19 mouse cellular contexts compared by ENCODE assay signal in genomic region chr8:55464036-55464854, GRCm38 (mm10).
DNase-seq lines count a peak whose midpoint lies in the region; ATAC-seq lines count a peak whose summit lies in the region.
"Had no signal": no experiment of that assay in that cellular context is flagged by ENCODE, and none has a peak within 500 bp of the region (broad histone marks: within the 10 kb centered on the region; RNA-seq: fewer than 3 reads in every experiment).

No protein-coding gene starts in this region.

- no peaks in the 10 kb centered on the region for H3K36me3 ChIP-seq in kidney, embryonic 14.5 days (ENCODE audit: control insufficient read depth, insufficient read depth, low read length)
- H3K36me3 ChIP-seq: embryonic facial prominence, embryonic 10.5 days; heart, embryonic 13.5 days; hindbrain, embryonic 15.5 days had no signal

- 86% methylated on average over 5 of the region's 5 CpGs for WGBS in kidney, embryonic 14.5 days

- no peaks in the 10 kb centered on the region for H3K4me1 ChIP-seq in kidney, embryonic 14.5 days (ENCODE audit: control insufficient read depth, insufficient read depth, low read length)
- H3K4me1 ChIP-seq: embryonic facial prominence, embryonic 10.5 days; forebrain, embryonic 13.5 days; heart, embryonic 13.5 days; hindbrain, embryonic 15.5 days had no signal

- no peak overlapping the region for H3K27ac ChIP-seq in kidney, embryonic 14.5 days (ENCODE audit: low read depth, low read length)
- H3K27ac ChIP-seq: embryonic facial prominence, embryonic 10.5 days; forebrain, embryonic 13.5 days; gastrocnemius, adult 2 months; heart, embryonic 13.5 days; hindbrain, embryonic 15.5 days had no signal

- no peaks in the 10 kb centered on the region for H3K9me3 ChIP-seq in kidney, embryonic 14.5 days (ENCODE audit: control insufficient read depth, low read length)
- H3K9me3 ChIP-seq: forebrain, embryonic 13.5 days; hindbrain, embryonic 15.5 days had no signal

- H3K4me3 ChIP-seq in kidney, embryonic 14.5 days (ENCODE audit: low read length) = no peak overlapping the region
- H3K4me3 ChIP-seq: embryonic facial prominence, embryonic 10.5 days; forebrain, embryonic 13.5 days; gastrocnemius, adult 2 months; heart, embryonic 13.5 days; hindbrain, embryonic 15.5 days had no signal

- H3K4me2 ChIP-seq in kidney, embryonic 14.5 days (replicated peaks; ENCODE audit: low read depth, low read length) = no peak overlapping the region
- H3K4me2 ChIP-seq: forebrain, embryonic 13.5 days; heart, embryonic 13.5 days; hindbrain, embryonic 15.5 days had no signal

- H3K27me3 ChIP-seq in kidney, embryonic 14.5 days (ENCODE audit: control insufficient read depth, insufficient read depth, low read length) = no peaks in the 10 kb centered on the region
- H3K27me3 ChIP-seq: forebrain, embryonic 13.5 days; heart, embryonic 13.5 days; hindbrain, embryonic 15.5 days had no signal

- no peak overlapping the region for H3K9ac ChIP-seq in kidney, embryonic 14.5 days (ENCODE audit: low read depth, low read length)
- H3K9ac ChIP-seq: forebrain, embryonic 13.5 days; forebrain, postnatal 0 days; heart, embryonic 13.5 days; hindbrain, embryonic 15.5 days had no signal

- peak; percentile 88 for DNase-seq in kidney, adult 11 months
- peak; percentile 18 to 63 for DNase-seq in spleen, postnatal 4 days (ENCODE audit: low spot score in 2 of 2)
- DNase-seq in spleen, postnatal 36 days (ENCODE audit: low spot score in 2 of 2) = no peak
- peak; percentile 61 for DNase-seq in kidney, postnatal 14 days
- no peak for DNase-seq in cerebellum, postnatal 14 days
- no peak for DNase-seq in lung, postnatal 10 days
- DNase-seq: adrenal gland, adult 2 months; adrenal gland, postnatal 25 days; cerebellum, adult 18-20 months; cerebellum, adult 9-11 months; forebrain, postnatal 0 days; gastrocnemius, adult 2 months; gastrocnemius, postnatal 36 days; heart, postnatal 36 days had no signal

- no peak for ATAC-seq in kidney, embryonic 14.5 days (ENCODE audit: low FRiP score, low TSS enrichment)
- ATAC-seq: forebrain, embryonic 13.5 days; forebrain, postnatal 0 days had no signal

Comparison
In these comparisons a context has a peak if more than half of its experiments do, and no peak if none do; other contexts are left out.
1. DNase-seq: peak in kidney, adult 11 months (single experiment), spleen, postnatal 4 days (2 of 2) and kidney, postnatal 14 days (single experiment); none in spleen, postnatal 36 days (0 of 2), cerebellum, postnatal 14 days (0 of 2) and lung, postnatal 10 days (single experiment).